Mouse (Mus musculus) C2C12 (cell line): ENCODE measurements around the gene Rnf157.

Experiments
- CEBPB ChIP-seq: IDR thresholded peaks from one replicate; pipeline ENCODE4 v1.6.1; 2011; ENCODE audit warnings: low read depth, mild to moderate bottlenecking, control low read depth, moderate library complexity
- CTCF ChIP-seq: IDR thresholded peaks from one replicate; pipeline ENCODE4 v1.5.1; 2011; ENCODE audit not compliant: control insufficient read depth, insufficient read depth, insufficient read length
- FOSL1 ChIP-seq: IDR thresholded peaks from one replicate; pipeline ENCODE4 v1.8.0; 2011; ENCODE audit warnings: mild to moderate bottlenecking, low read length; ENCODE audit not compliant: poor library complexity, insufficient read depth, severe bottlenecking
- MAX ChIP-seq: IDR thresholded peaks from one replicate; pipeline ENCODE4 v1.6.1; 2011; ENCODE audit warnings: mild to moderate bottlenecking, control low read depth
- MYOD1 ChIP-seq: IDR thresholded peaks from one replicate; pipeline ENCODE4 v1.6.1; 2011; ENCODE audit warnings: low read depth; ENCODE audit not compliant: control insufficient read depth, insufficient read length
- MYOG ChIP-seq: IDR thresholded peaks from one replicate; pipeline ENCODE4 v1.6.1; 2011; ENCODE audit not compliant: control insufficient read depth, insufficient read length; ENCODE audit errors: extremely low read depth
- USF1 ChIP-seq: IDR thresholded peaks from one replicate; pipeline ENCODE4 v1.6.1; 2011; ENCODE audit warnings: low read depth, mild to moderate bottlenecking, control low read depth, moderate library complexity

- TF ChIP-seq CTCF: no peak
- TF ChIP-seq MYOD1: no peak
- no peak for TF ChIP-seq USF1
- no peak for TF ChIP-seq CEBPB
- TF ChIP-seq MAX: no peak
- no peak for TF ChIP-seq MYOG
- TF ChIP-seq FOSL1: no peak
These were observed 76.4 kb downstream of the Rnf157 start for GRCm38 (mm10) chr11:116336393-116336792.
